Mouse (Mus musculus): ENCODE measurements around the gene Atg7. TPM values are rescaled to one million over a fixed set of nuclear protein-coding genes. Genes with fewer than 3 reads are reported as not detected.
A peak's percentile ranks its signal among the peaks of the same experiment; 100 is the strongest.

Gene Atg7
- polyA plus RNA-seq, 1 experiment from 2014 or later: 21.0 TPM

DNA sequence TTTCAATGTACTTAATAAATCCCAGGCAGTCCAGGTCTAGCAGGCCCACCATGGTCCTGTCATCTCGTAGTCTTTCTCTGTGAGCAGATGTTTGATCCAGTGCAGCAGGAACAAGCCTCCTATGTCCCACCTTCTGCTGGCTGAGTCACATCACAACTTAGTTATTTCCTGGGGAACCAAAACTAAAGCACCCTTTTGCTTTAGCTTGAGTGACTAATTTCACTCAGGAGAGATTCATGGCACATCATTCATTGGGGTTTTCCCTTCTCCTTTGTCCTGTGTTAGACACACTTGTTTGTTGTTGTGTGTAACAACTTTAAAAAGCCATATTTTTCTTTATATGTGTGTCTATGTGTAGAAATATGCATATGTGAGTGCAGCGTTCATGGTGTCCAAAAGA lies 200.0 kb downstream of the Atg7 start:
- no peak for ATAC-seq (ENCODE audit: insufficient number of reproducible peaks, low FRiP score, low TSS enrichment, low read depth)
- no peak overlapping the region for H3K4me2 ChIP-seq (replicated peaks)
- H3K9me3 ChIP-seq (replicated peaks): no peaks in the 10 kb centered on the region
- H3K9ac ChIP-seq: no peak overlapping the region
- 61% methylated on average over 2 of the region's 2 CpGs for WGBS
- peak overlapping the region; percentile 77 for H3K27ac ChIP-seq (replicated peaks)
- no peaks in the 10 kb centered on the region for H3K27me3 ChIP-seq
- no peak overlapping the region for H3K4me3 ChIP-seq (replicated peaks)
- H3K36me3 ChIP-seq: no peaks in the 10 kb centered on the region
- peaks cover 52% of the 10 kb centered on the region for H3K4me1 ChIP-seq

DNA sequence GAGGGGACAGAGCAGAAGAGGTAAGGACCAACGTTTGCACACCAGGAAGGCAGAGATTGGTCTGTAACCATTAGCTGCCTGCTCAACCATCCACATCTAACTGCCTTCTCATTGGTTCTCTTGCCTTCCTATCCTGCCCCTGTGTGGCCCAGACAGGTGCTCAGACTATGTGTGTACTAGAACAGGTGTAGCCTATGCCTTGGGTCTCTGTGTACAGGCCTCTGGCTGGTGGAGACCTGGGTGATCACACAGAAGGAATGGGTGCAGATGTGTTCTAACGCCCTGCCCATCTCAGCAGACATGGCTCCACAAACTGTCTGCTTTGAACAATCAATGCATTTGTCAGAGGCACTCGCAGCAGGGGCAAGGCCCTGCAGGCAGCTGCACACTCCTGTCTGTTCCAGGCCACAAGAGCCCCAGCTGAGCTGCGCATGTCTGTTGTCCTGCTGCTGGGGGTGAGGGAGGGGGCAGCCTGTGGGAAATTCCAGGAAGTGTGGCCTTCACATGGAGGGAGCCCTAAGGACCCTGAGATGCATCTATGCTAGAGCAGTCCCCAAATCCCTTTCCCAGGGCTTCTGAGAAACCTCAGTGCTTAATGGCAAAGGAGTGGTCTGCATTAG lies 203.4 kb downstream of the Atg7 start:
- Histone ChIP-seq H3K36me3 (no peaks in the 10 kb centered on the region), H3K4me3 (replicated peaks) (no peak overlapping the region), H3K27ac (replicated peaks) (0 out of 2 replicates have a peak overlapping the region, but pooled peaks have one; percentile 5), H3K4me2 (replicated peaks) (no peak overlapping the region), H3K4me1 (peaks cover 48% of the 10 kb centered on the region), H3K9ac (no peak overlapping the region), H3K9me3 (replicated peaks) (no peaks in the 10 kb centered on the region), H3K27me3 (no peaks in the 10 kb centered on the region)
- ATAC-seq (ENCODE audit: insufficient number of reproducible peaks, low FRiP score, low TSS enrichment, low read depth): no peak
- 30% methylated on average over 4 of the region's 4 CpGs for WGBS

DNA sequence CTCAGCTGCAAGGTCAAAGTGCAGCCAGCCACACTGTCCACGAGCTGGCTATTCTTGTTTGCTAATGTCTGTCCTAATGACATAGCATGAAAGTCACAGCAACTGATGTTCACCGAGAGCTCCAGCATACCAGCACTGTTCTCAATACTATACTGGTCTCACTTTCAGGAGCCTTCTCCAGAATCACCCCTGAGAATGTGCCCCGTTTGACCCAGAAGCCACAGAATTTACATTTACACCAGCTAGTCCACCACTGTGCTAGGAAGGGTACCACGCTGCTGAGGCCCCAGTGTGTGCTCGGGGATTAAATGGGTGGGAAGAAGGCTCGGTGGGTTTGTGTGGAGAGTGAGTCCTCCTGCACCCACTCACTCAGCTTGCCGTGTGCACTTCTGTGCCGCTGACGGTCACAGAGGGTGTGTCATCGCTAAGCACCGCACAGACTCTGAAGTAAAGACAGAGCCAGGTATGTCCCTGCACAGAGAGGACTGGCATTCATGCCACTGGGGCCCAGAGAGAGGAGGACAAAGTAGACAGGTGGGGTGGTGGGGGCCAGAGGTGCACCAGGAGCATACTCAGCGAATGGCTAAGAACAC lies 204.8 kb downstream of the Atg7 start:
- no peak for ATAC-seq (ENCODE audit: insufficient number of reproducible peaks, low FRiP score, low TSS enrichment, low read depth)
- Histone ChIP-seq H3K4me2 (replicated peaks) (no peak overlapping the region), H3K4me1 (peaks cover 48% of the 10 kb centered on the region), H3K9me3 (replicated peaks) (no peaks in the 10 kb centered on the region), H3K4me3 (replicated peaks) (no peak overlapping the region), H3K27me3 (no peaks in the 10 kb centered on the region), H3K27ac (replicated peaks) (no peak overlapping the region), H3K9ac (no peak overlapping the region), H3K36me3 (no peaks in the 10 kb centered on the region)
- 76% methylated on average over 12 of the region's 12 CpGs for WGBS

DNA sequence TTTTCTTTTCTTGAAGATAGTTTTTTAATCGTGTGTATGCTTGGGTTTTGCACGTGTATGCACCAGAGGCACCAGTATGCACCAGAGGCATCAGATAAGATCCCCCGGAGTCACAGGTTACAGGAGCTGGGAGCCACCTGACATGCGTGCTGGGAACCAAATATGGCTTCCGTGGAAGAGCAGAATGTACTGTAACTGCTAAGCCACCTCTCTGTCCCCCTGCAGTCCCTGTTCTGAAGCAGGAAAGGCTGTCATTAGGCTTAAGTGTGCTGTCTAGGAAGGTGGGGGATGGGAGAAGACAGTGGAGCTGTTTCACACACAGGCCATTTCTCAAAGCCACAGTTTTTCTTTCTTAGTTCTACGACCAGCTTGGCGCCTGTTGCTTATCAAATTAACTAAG lies 205.9 kb downstream of the Atg7 start:
- 46% methylated on average over 7 of the region's 7 CpGs for WGBS
- Histone ChIP-seq H3K9ac (no peak overlapping the region), H3K27me3 (no peaks in the 10 kb centered on the region), H3K9me3 (replicated peaks) (no peaks in the 10 kb centered on the region), H3K27ac (replicated peaks) (0 out of 2 replicates have a peak overlapping the region, but pooled peaks have one; percentile 19), H3K4me3 (replicated peaks) (no peak overlapping the region), H3K36me3 (no peaks in the 10 kb centered on the region), H3K4me1 (peaks cover 47% of the 10 kb centered on the region), H3K4me2 (replicated peaks) (no peak overlapping the region)
- ATAC-seq (ENCODE audit: insufficient number of reproducible peaks, low FRiP score, low TSS enrichment, low read depth): no peak

DNA sequence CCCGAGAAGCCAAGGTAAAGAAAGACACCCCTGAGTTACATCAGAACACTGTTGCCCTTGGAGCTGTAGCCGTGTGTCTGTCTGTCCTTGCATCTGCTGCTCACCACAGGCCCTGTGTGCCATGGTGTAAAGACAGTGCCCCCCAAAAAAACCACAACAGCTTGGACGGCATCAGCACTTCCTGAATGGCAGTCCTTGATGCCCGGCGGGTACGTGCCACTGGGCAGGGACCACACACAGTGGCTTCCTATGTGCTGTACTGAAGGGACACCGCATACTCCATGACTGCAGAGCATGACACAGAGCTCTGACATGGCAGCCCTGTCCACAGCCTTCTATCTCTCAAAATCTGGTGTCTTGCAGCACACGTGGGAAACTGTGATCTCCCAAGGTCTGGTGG lies 206.9 kb downstream of the Atg7 start:
- WGBS: 87% methylated on average over 8 of the region's 8 CpGs
- Histone ChIP-seq H3K27me3 (no peaks in the 10 kb centered on the region), H3K27ac (replicated peaks) (no peak overlapping the region), H3K4me1 (peaks cover 57% of the 10 kb centered on the region), H3K9me3 (replicated peaks) (no peaks in the 10 kb centered on the region), H3K4me2 (replicated peaks) (no peak overlapping the region), H3K4me3 (replicated peaks) (no peak overlapping the region), H3K9ac (no peak overlapping the region), H3K36me3 (no peaks in the 10 kb centered on the region)
- no peak for ATAC-seq (ENCODE audit: insufficient number of reproducible peaks, low FRiP score, low TSS enrichment, low read depth)

DNA sequence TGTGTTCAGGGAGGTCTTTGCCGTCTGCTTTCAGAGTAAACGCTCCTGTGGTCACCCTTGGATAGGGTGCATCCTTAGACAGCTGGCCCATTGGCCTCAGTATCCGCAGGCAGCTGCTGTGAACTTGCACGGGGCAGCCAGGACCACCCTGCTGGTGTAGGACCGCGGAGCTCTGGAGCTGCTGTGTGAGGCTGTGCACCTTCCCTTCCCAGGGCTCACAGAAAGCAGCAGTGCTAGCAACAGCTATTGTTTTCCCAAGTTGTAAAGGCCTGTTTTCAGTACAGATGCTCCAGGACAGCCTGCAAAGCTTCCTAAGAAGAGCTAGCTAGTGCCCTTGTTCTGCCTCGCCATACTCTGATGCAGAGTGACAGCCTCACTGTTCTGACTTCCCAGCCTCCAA lies 208.8 kb downstream of the Atg7 start:
- Histone ChIP-seq H3K27me3 (no peaks in the 10 kb centered on the region), H3K9me3 (replicated peaks) (no peaks in the 10 kb centered on the region), H3K36me3 (no peaks in the 10 kb centered on the region), H3K9ac (no peak overlapping the region), H3K4me1 (peaks cover 62% of the 10 kb centered on the region), H3K4me3 (replicated peaks) (no peak overlapping the region), H3K4me2 (replicated peaks) (no peak overlapping the region), H3K27ac (replicated peaks) (0 out of 2 replicates have a peak overlapping the region, but pooled peaks have one; percentile 14)
- WGBS: 40% methylated on average over 7 of the region's 7 CpGs
- no peak for ATAC-seq (ENCODE audit: insufficient number of reproducible peaks, low FRiP score, low TSS enrichment, low read depth)

DNA sequence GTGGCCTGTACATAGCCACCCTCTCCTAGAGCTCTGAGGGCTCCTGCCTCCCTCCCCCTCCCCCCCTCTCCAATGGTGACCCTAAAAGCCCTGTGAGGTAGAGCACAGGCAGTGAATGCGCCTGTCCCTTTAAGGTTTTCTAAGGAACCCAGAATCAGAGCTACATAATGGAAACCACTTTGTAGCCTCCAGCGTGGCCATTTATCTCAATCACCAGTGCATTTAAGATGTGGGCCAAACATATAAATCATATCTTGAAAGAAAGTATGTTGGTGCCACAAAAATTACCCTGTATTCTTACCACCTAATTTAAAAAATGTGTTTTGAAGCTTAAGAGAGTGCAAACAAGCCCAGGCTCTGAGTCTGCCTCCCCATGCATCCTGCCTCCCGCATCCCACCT lies 209.8 kb downstream of the Atg7 start:
- WGBS: 38% methylated on average over 3 of the region's 3 CpGs
- no peak overlapping the region for H3K27ac ChIP-seq (replicated peaks)
- no peak for ATAC-seq (ENCODE audit: insufficient number of reproducible peaks, low FRiP score, low TSS enrichment, low read depth)

DNA sequence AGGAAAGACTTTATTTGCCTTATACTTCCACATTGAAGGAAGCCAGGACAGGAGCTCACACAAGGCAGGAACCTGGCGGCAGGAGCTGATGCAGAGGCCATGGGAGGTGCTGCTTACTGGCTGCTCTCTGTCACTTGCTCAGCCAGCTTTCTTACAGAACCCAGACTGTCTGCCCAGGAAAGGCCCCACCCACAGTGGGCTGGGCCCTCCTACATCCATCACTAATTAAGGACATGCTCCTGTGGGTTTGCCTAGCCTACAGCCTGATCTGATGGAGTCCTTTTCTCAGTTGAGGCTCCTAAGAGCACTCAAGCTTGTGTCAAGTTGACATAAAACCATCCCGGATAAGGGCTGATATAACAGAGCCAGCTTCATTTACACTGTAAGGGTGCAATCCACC lies 211.5 kb downstream of the Atg7 start:
- no peak for ATAC-seq (ENCODE audit: insufficient number of reproducible peaks, low FRiP score, low TSS enrichment, low read depth)
- Histone ChIP-seq H3K4me2 (replicated peaks) (no peak overlapping the region), H3K27ac (replicated peaks) (peak overlapping the region; percentile 60), H3K9ac (no peak overlapping the region), H3K9me3 (replicated peaks) (no peaks in the 10 kb centered on the region), H3K4me1 (peaks cover 54% of the 10 kb centered on the region), H3K4me3 (replicated peaks) (no peak overlapping the region), H3K36me3 (peaks cover 12% of the 10 kb centered on the region), H3K27me3 (no peaks in the 10 kb centered on the region)
- 39% methylated on average over 2 of the region's 2 CpGs for WGBS

More for the DNA sequence above, 209.8 kb downstream of the Atg7 start:
- Histone ChIP-seq H3K36me3 (no peaks in the 10 kb centered on the region), H3K9ac (no peak overlapping the region), H3K4me2 (replicated peaks) (no peak overlapping the region), H3K9me3 (replicated peaks) (no peaks in the 10 kb centered on the region), H3K4me1 (peaks cover 62% of the 10 kb centered on the region), H3K4me3 (replicated peaks) (no peak overlapping the region), H3K27me3 (no peaks in the 10 kb centered on the region)

DNA sequence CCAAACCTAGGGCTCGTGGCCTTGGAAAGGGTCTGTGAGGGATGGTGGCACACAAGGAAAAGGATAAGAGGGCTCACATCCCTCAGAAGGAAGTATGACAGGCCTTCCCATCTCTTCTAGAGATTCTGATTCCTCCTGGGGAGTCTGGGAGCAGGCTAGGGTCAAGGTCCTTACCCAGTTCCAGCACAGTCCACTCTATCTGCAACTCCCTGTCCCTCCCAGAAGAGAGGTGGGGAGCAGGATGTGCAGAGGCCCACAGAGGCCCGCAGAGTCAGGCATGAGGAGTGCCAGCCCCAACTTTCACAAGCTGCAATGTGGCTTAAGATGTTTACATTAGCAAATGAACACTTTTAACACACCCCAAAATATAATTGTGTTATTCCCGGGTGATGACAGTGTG lies 212.7 kb downstream of the Atg7 start:
- Histone ChIP-seq H3K27me3 (no peaks in the 10 kb centered on the region), H3K27ac (replicated peaks) (no peak overlapping the region), H3K4me2 (replicated peaks) (no peak overlapping the region), H3K9ac (no peak overlapping the region), H3K36me3 (peaks cover 17% of the 10 kb centered on the region), H3K4me3 (replicated peaks) (no peak overlapping the region), H3K4me1 (peaks cover 44% of the 10 kb centered on the region), H3K9me3 (replicated peaks) (no peaks in the 10 kb centered on the region)
- 59% methylated on average over 3 of the region's 3 CpGs for WGBS
- ATAC-seq (ENCODE audit: insufficient number of reproducible peaks, low FRiP score, low TSS enrichment, low read depth): no peak

DNA sequence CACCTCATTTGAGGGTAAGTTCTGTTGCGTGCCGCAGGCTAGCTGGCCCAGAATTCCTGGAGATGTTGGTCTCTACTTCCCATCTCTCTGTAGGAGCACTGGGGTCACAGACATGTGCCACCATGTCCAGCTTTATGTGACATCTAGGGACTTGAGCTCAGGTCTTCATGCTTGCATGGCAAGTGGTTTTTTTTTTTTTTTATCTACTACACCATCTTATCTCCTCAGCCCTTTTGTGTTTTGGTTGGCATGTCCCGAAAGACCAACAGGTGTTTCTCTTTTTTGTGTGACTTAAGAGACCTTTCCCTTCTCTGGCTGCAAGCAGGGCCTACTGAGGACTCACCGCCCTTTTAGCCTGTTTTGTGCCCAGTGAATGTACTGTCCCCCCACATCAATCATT lies 213.6 kb downstream of the Atg7 start:
- H3K27me3 ChIP-seq: no peaks in the 10 kb centered on the region
- peaks cover 45% of the 10 kb centered on the region for H3K4me1 ChIP-seq
- WGBS: 75% methylated on average over 4 of the region's 4 CpGs
- no peak overlapping the region for H3K27ac ChIP-seq (replicated peaks)
- no peak for ATAC-seq (ENCODE audit: insufficient number of reproducible peaks, low FRiP score, low TSS enrichment, low read depth)
- no peaks in the 10 kb centered on the region for H3K9me3 ChIP-seq (replicated peaks)
- H3K4me2 ChIP-seq (replicated peaks): no peak overlapping the region
- peaks cover 25% of the 10 kb centered on the region for H3K36me3 ChIP-seq
- no peak overlapping the region for H3K4me3 ChIP-seq (replicated peaks)
- H3K9ac ChIP-seq: no peak overlapping the region

DNA sequence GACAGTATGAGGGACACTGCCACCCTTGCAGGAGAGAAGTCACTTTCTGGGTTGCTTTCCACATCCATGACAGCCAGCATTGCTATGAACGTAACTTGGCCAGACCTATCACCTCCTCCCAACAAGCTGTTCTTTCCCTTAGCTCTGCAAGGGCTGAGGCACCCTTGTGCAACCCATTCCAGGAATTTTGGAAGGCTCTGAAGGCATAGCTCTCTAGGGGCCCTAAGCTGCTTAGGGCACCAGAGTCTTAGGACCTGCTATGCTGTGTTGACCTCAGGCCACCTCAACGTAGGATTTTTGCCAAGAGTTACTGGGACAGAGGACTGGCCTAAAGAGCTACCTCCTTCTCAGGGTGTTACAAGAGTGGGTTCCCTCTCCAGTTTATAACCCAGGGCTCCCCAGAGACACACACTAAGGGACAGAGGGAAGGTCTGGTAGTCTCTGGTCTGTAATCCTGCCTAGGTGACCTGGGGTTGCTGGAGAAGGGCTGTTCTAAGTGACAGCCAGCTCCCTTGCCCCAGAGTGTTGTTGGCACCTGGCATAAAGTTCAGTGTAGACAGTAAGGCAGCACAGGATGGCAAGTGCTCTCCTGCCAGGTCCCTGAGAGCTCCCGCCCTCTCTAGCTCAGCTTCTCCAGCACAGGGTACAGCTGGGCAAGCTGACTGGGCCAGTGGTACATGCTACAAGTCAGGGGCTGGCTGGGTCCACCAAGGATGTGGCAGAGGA lies 215.3 kb downstream of the Atg7 start:
- no peaks in the 10 kb centered on the region for H3K9me3 ChIP-seq (replicated peaks)
- peaks cover 35% of the 10 kb centered on the region for H3K4me1 ChIP-seq
- 87% methylated on average over 3 of the region's 3 CpGs for WGBS
- no peak overlapping the region for H3K4me3 ChIP-seq (replicated peaks)
- no peak overlapping the region for H3K9ac ChIP-seq
- H3K36me3 ChIP-seq: peaks cover 41% of the 10 kb centered on the region
- no peak overlapping the region for H3K4me2 ChIP-seq (replicated peaks)
- H3K27me3 ChIP-seq: no peaks in the 10 kb centered on the region
- ATAC-seq (ENCODE audit: insufficient number of reproducible peaks, low FRiP score, low TSS enrichment, low read depth): no peak
- H3K27ac ChIP-seq (replicated peaks): peak overlapping the region; percentile 34; the same call in 1 of the 2 replicates
